Mouse (Mus musculus): ENCODE measurements around the gene Sdr9c7.
"Not testable (repeated sequence)": the region's sequence is repeated elsewhere in the genome, so short reads cannot be mapped to it uniquely, and the experiment has no call there.

The Sdr9c7 gene

GRCm38 (mm10) chr10:127907386-127907951 is 9.2 kb downstream of the Sdr9c7 start:
- no peak for DNase-seq (ENCODE audit: low read depth, low spot score)

- DNase-seq (ENCODE audit: low read depth, low spot score): no peak
Observed at GRCm38 (mm10) chr10:127915578-127915977, 17.3 kb downstream of the Sdr9c7 start.

GRCm38 (mm10) chr10:127917183-127917582 is 18.9 kb downstream of the Sdr9c7 start:
- DNase-seq (ENCODE audit: low read depth, low spot score): not testable (repeated sequence)

- no peak for DNase-seq (ENCODE audit: low read depth, low spot score)
Observed at GRCm38 (mm10) chr10:127917651-127918050, 19.3 kb downstream of the Sdr9c7 start.

- no peak for DNase-seq (ENCODE audit: low read depth, low spot score)
Observed at GRCm38 (mm10) chr10:127922241-127922640, 23.9 kb downstream of the Sdr9c7 start.

GRCm38 (mm10) chr10:127923024-127923423 is 24.7 kb downstream of the Sdr9c7 start:
- DNase-seq (ENCODE audit: low read depth, low spot score): no peak

GRCm38 (mm10) chr10:127924597-127925378 is 26.5 kb downstream of the Sdr9c7 start:
- DNase-seq (ENCODE audit: low read depth, low spot score): no peak

- DNase-seq (ENCODE audit: low read depth, low spot score): no peak
Observed at GRCm38 (mm10) chr10:127927737-127928136, 29.4 kb downstream of the Sdr9c7 start.

- no peak for DNase-seq (ENCODE audit: low read depth, low spot score)
Observed at GRCm38 (mm10) chr10:127932290-127932926, 34.1 kb downstream of the Sdr9c7 start.

- DNase-seq (ENCODE audit: low read depth, low spot score): no peak
Observed at GRCm38 (mm10) chr10:127936271-127936670, 38.0 kb downstream of the Sdr9c7 start.

GRCm38 (mm10) chr10:127936747-127937409 is 38.6 kb downstream of the Sdr9c7 start:
- no peak for DNase-seq (ENCODE audit: low read depth, low spot score)

- peak; percentile 73 for DNase-seq (ENCODE audit: low read depth, low spot score)
Observed at GRCm38 (mm10) chr10:127937428-127938010, 39.2 kb downstream of the Sdr9c7 start.

- not testable (repeated sequence) for DNase-seq (ENCODE audit: low read depth, low spot score)
Observed at GRCm38 (mm10) chr10:127939667-127940066, 41.3 kb downstream of the Sdr9c7 start.

GRCm38 (mm10) chr10:127945432-127946064 is 47.2 kb downstream of the Sdr9c7 start:
- peak; percentile 80 for DNase-seq (ENCODE audit: low read depth, low spot score)

- no peak for DNase-seq (ENCODE audit: low read depth, low spot score)
Observed at GRCm38 (mm10) chr10:127949596-127950130, 51.3 kb downstream of the Sdr9c7 start.

GRCm38 (mm10) chr10:127951390-127951789 is 53.1 kb downstream of the Sdr9c7 start:
- DNase-seq (ENCODE audit: low read depth, low spot score): no peak

- DNase-seq (ENCODE audit: low read depth, low spot score): no peak
Observed at GRCm38 (mm10) chr10:127951821-127952220, 53.5 kb downstream of the Sdr9c7 start.

GRCm38 (mm10) chr10:127955034-127955433 is 56.7 kb downstream of the Sdr9c7 start:
- no peak for DNase-seq (ENCODE audit: low read depth, low spot score)

GRCm38 (mm10) chr10:127956168-127956816 is 58.0 kb downstream of the Sdr9c7 start:
- peak; percentile 79 for DNase-seq (ENCODE audit: low read depth, low spot score)

- DNase-seq (ENCODE audit: low read depth, low spot score): no peak
Observed at GRCm38 (mm10) chr10:127959161-127959679, 60.9 kb downstream of the Sdr9c7 start.

Data from mesoderm, embryonic 11.5 days (tissue).